Comparison of ENCODE assay signal across 21 mouse cellular contexts in the genomic region with DNA sequence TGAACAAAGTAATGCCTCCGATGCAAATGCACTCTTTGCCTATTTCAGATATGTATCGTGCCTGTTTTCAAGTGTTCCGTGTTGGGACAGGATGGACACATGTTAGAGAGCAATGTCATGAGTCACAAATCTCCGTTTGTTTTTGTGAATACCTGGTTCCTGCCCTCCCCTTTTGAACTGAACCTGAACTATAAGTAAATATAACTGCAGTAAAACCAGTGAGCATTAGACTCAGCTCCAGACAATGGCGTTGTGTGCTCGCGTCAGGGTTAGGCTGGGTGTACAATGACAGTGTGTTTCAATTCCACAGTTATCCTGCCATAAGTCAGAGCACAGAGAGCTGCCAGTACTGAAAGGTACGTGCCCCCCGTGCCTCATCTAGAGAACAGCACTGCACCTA.
A peak's percentile ranks its signal among the peaks of the same experiment; 100 is the strongest.
DNase-seq lines count a peak whose midpoint lies in the region; ATAC-seq and TF ChIP-seq lines count a peak whose summit lies in the region.
"Had no signal": no experiment of that assay in that cellular context is flagged by ENCODE, and none has a peak within 500 bp of the region (broad histone marks: within the 10 kb centered on the region; RNA-seq: fewer than 3 reads in every experiment).

No protein-coding gene starts in this region.

- H3K9me3 ChIP-seq in hindbrain, embryonic 13.5 days = no peaks in the 10 kb centered on the region
- no peaks in the 10 kb centered on the region for H3K9me3 ChIP-seq in hindbrain, embryonic 16.5 days (ENCODE audit: control insufficient read depth, low read length)
- no peaks in the 10 kb centered on the region for H3K9me3 ChIP-seq in intestine, embryonic 15.5 days
- H3K9me3 ChIP-seq in stomach, embryonic 15.5 days = no peaks in the 10 kb centered on the region
- H3K9me3 ChIP-seq: heart, embryonic 15.5 days; limb, embryonic 15.5 days; midbrain, embryonic 15.5 days had no signal

- ATAC-seq in hindbrain, embryonic 13.5 days (ENCODE audit: low FRiP score) = no peak
- ATAC-seq in hindbrain, embryonic 16.5 days = no peak
- ATAC-seq in intestine, embryonic 15.5 days = peak; percentile 77
- peak; percentile 63; the same call in 1 of the 2 replicates for ATAC-seq in stomach, embryonic 15.5 days (ENCODE audit: insufficient read depth, low FRiP score, low read depth)
- ATAC-seq: midbrain, embryonic 15.5 days had no signal

- H3K27ac ChIP-seq in hindbrain, embryonic 13.5 days = 0 out of 2 replicates have a peak overlapping the region, but pooled peaks have one; percentile 37
- H3K27ac ChIP-seq in hindbrain, embryonic 16.5 days (ENCODE audit: low read depth, low read length) = no peak overlapping the region
- H3K27ac ChIP-seq in intestine, embryonic 15.5 days = 0 out of 2 replicates have a peak overlapping the region, but pooled peaks have one; percentile 44
- H3K27ac ChIP-seq in stomach, embryonic 15.5 days = peak overlapping the region; percentile 78
- H3K27ac ChIP-seq in layer of hippocampus, adult 2 months = no peak overlapping the region
- H3K27ac ChIP-seq: heart, embryonic 15.5 days; limb, embryonic 15.5 days; midbrain, embryonic 15.5 days had no signal

- peak; percentile 12 for DNase-seq in lung, postnatal 36 days
- DNase-seq in lung, postnatal 10 days = no peak
- DNase-seq in layer of hippocampus, adult 2 months (ENCODE audit: low spot score in 2 of 2) = no peak
- DNase-seq: adrenal gland, postnatal 10 days; B cell, adult 2 months; cerebellum, adult 18-20 months; cerebellum, postnatal 36 days; heart, adult 18-20 months; kidney, adult 11 months; kidney, postnatal 10 days; layer of hippocampus, adult 9-11 months; right cerebral cortex, adult 18-20 months; thymus, postnatal 14 days had no signal

- no peak overlapping the region for H3K4me3 ChIP-seq in hindbrain, embryonic 13.5 days
- no peak overlapping the region for H3K4me3 ChIP-seq in hindbrain, embryonic 16.5 days (ENCODE audit: low read length)
- no peak overlapping the region for H3K4me3 ChIP-seq in intestine, embryonic 15.5 days (replicated peaks)
- H3K4me3 ChIP-seq in stomach, embryonic 15.5 days (replicated peaks) = no peak overlapping the region
- H3K4me3 ChIP-seq in layer of hippocampus, adult 2 months = no peak overlapping the region
- H3K4me3 ChIP-seq: erythroblast, embryonic 14.5 days; heart, embryonic 15.5 days; limb, embryonic 15.5 days; midbrain, embryonic 15.5 days had no signal

- no peaks in the 10 kb centered on the region for H3K36me3 ChIP-seq in hindbrain, embryonic 13.5 days
- H3K36me3 ChIP-seq in hindbrain, embryonic 16.5 days (ENCODE audit: control insufficient read depth, insufficient read depth, low read length) = no peaks in the 10 kb centered on the region
- no peaks in the 10 kb centered on the region for H3K36me3 ChIP-seq in intestine, embryonic 15.5 days
- H3K36me3 ChIP-seq in stomach, embryonic 15.5 days = no peaks in the 10 kb centered on the region
- H3K36me3 ChIP-seq: heart, embryonic 15.5 days; limb, embryonic 15.5 days; midbrain, embryonic 15.5 days had no signal

- 53% methylated on average over 9 of the region's 9 CpGs for WGBS in hindbrain, embryonic 13.5 days
- WGBS in hindbrain, embryonic 16.5 days = 52% methylated on average over 9 of the region's 9 CpGs
- 56% methylated on average over 9 of the region's 9 CpGs for WGBS in intestine, embryonic 15.5 days
- WGBS in stomach, embryonic 15.5 days = 63% methylated on average over 9 of the region's 9 CpGs

- H3K4me1 ChIP-seq in hindbrain, embryonic 13.5 days (replicated peaks) = peaks cover 55% of the 10 kb centered on the region
- H3K4me1 ChIP-seq in hindbrain, embryonic 16.5 days (ENCODE audit: control insufficient read depth, insufficient read depth, low read depth, low read length) = peaks cover 15% of the 10 kb centered on the region
- H3K4me1 ChIP-seq in intestine, embryonic 15.5 days (replicated peaks) = 0 out of 2 replicates have a peak, but pooled peaks cover 3% of the 10 kb centered on the region
- H3K4me1 ChIP-seq in stomach, embryonic 15.5 days = no peaks in the 10 kb centered on the region

- no peak for TF ChIP-seq CTCF in layer of hippocampus, adult 2 months (conservative IDR thresholded peaks at IDR 0.05)

- H3K4me2 ChIP-seq in hindbrain, embryonic 13.5 days = no peak overlapping the region
- no peak overlapping the region for H3K4me2 ChIP-seq in hindbrain, embryonic 16.5 days (ENCODE audit: low read length)
- H3K4me2 ChIP-seq in intestine, embryonic 15.5 days (replicated peaks) = no peak overlapping the region
- no peak overlapping the region for H3K4me2 ChIP-seq in stomach, embryonic 15.5 days
- H3K4me2 ChIP-seq: heart, embryonic 15.5 days; limb, embryonic 15.5 days; midbrain, embryonic 15.5 days had no signal

- no peaks in the 10 kb centered on the region for H3K27me3 ChIP-seq in hindbrain, embryonic 13.5 days
- no peaks in the 10 kb centered on the region for H3K27me3 ChIP-seq in hindbrain, embryonic 16.5 days (replicated peaks; ENCODE audit: control insufficient read depth, insufficient read depth, low read length)
- no peaks in the 10 kb centered on the region for H3K27me3 ChIP-seq in intestine, embryonic 15.5 days (replicated peaks)
- H3K27me3 ChIP-seq in stomach, embryonic 15.5 days (replicated peaks) = no peaks in the 10 kb centered on the region
- H3K27me3 ChIP-seq: heart, embryonic 15.5 days; limb, embryonic 15.5 days; midbrain, embryonic 15.5 days had no signal

- 0 out of 2 replicates have a peak overlapping the region, but pooled peaks have one; percentile 3 for H3K9ac ChIP-seq in hindbrain, embryonic 13.5 days
- H3K9ac ChIP-seq in hindbrain, embryonic 16.5 days (ENCODE audit: low read depth, low read length) = no peak overlapping the region
- H3K9ac ChIP-seq in intestine, embryonic 15.5 days = no peak overlapping the region
- no peak overlapping the region for H3K9ac ChIP-seq in stomach, embryonic 15.5 days
- H3K9ac ChIP-seq: heart, embryonic 15.5 days; limb, embryonic 15.5 days; midbrain, embryonic 15.5 days had no signal

Comparison
In these comparisons a context has a peak if more than half of its experiments do, and no peak if none do; other contexts are left out.
1. H3K27ac ChIP-seq: peak in hindbrain, embryonic 13.5 days (single experiment), intestine, embryonic 15.5 days (single experiment) and stomach, embryonic 15.5 days (single experiment); none in hindbrain, embryonic 16.5 days (single experiment) and layer of hippocampus, adult 2 months (single experiment).
2. ATAC-seq: peak in intestine, embryonic 15.5 days (single experiment) and stomach, embryonic 15.5 days (single experiment); none in hindbrain, embryonic 13.5 days (single experiment) and hindbrain, embryonic 16.5 days (single experiment).